Mouse (Mus musculus) liver, embryonic 14.5 days (tissue): Measurements from ENCODE around the gene Snai3.

ENCODE experiments used
- CTCF ChIP-seq: IDR thresholded peaks from 2 replicates; pipeline ENCODE4 v1.5.1; 2016; ENCODE audit warnings: antibody characterized with exemption, low read depth, control low read depth
- EP300 ChIP-seq: IDR thresholded peaks from 2 replicates; pipeline ENCODE4 v1.6.1; 2016; ENCODE audit warnings: antibody characterized with exemption, low read depth

- TF ChIP-seq EP300 = no peak
- no peak for TF ChIP-seq CTCF
Measured at GRCm38 (mm10) chr8:122421376-122422070, 39.0 kb downstream of the Snai3 start, which contains the start of gene Il17c.
